Mouse (Mus musculus) ES-Bruce4 (cell line): ENCODE data around the gene Kcnk18. TPM values are rescaled to one million over a fixed set of nuclear protein-coding genes. Genes with fewer than 3 reads are reported as not detected.

Source experiments
- H3K27ac ChIP-seq: 2 replicates; pipeline ENCODE4 v1.5.1; 2012; ENCODE audit warnings: low read length, inconsistent platforms; ENCODE audit not compliant: insufficient read depth
- H3K27me3 ChIP-seq: 2 replicates; pipeline ENCODE4 v1.6.1; 2012; ENCODE audit warnings: mild to moderate bottlenecking, low read length, inconsistent platforms; ENCODE audit not compliant: control insufficient read depth, poor library complexity, insufficient read depth, severe bottlenecking
- H3K36me3 ChIP-seq: 2 replicates; pipeline ENCODE4 v1.6.1; 2012; ENCODE audit warnings: inconsistent platforms, mild to moderate bottlenecking, low read length, moderate library complexity; ENCODE audit not compliant: control insufficient read depth, poor library complexity, insufficient read depth, severe bottlenecking
- H3K4me1 ChIP-seq: one replicate; pipeline ENCODE4 v1.8.1; 2011; ENCODE audit warnings: low read length; ENCODE audit not compliant: control insufficient read depth, insufficient read depth
- H3K4me3 ChIP-seq: 2 replicates; pipeline ENCODE4 v1.5.1; 2011; ENCODE audit warnings: low read depth, mild to moderate bottlenecking, low read length
- H3K9ac ChIP-seq: 2 replicates; pipeline ENCODE4 v1.6.1; 2012; ENCODE audit warnings: low read depth, mild to moderate bottlenecking, inconsistent platforms; ENCODE audit not compliant: poor library complexity, severe bottlenecking
- H3K9me3 ChIP-seq: replicated peaks from 2 replicates; pipeline ENCODE4 v1.6.1; 2012; ENCODE audit warnings: mild to moderate bottlenecking, low read length, inconsistent platforms; ENCODE audit not compliant: control insufficient read depth, poor library complexity, insufficient read depth, severe bottlenecking
- CTCF ChIP-seq: IDR thresholded peaks from one replicate; pipeline ENCODE4 v1.8.1; 2011; ENCODE audit warnings: low read depth, low read length
- EP300 ChIP-seq: IDR thresholded peaks from 2 replicates; pipeline ENCODE4 v1.6.1; 2011; ENCODE audit warnings: low read depth, low read length; ENCODE audit not compliant: insufficient read depth
- POLR2A ChIP-seq: IDR thresholded peaks from one replicate; pipeline ENCODE4 v1.8.1; 2011; ENCODE audit warnings: low read length; ENCODE audit not compliant: insufficient read depth
- polyA plus RNA-seq: library from polyadenylated mRNA; stranded (reverse); fragments of >200 nt; gene quantifications from 2 replicates; pipeline ENCODE4 v1.2.4, GENCODE M21; 2011; ENCODE audit warnings: low read depth; ENCODE audit not compliant: missing spikeins, insufficient read depth, insufficient read length

Gene Kcnk18
- polyA plus RNA-seq, 1 experiment, result not detected

DNA sequence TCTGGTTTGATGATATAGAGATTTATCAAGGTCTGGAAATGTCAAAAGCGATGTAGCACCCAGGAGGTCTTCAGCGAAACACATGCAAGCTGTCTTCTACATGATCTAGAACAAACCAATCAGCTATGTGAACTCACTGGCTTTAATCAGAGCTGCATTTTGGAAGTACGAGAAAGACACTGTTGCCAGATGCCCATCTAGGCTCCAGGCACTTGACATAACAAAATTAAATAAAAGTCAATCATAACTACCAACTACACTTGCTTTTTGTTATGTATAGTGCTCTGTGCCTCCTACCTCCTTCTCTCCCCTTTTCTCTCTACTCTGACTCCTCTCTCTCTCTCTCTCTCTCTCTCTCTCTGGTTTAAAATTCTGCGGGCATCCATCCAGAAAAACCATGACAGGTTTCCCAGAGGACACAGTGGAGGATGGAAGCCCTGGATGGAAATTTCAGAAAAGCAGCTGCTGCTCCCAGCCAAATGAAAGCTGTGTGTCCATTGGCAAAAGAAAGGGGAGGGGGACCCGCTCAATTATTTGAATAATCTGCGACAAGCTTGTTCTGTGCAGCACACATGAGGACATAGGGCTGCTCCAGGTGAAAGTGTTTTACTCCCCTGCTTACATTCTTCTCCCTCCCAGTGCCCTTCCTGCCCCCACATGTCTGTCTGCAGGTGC lies 45.5 kb upstream of the Kcnk18 start:
- no peak overlapping the region for H3K4me3 ChIP-seq
- peaks cover 48% of the 10 kb centered on the region for H3K27me3 ChIP-seq
- H3K27ac ChIP-seq, result no peak overlapping the region

GRCm38 (mm10) chr19:59184000-59184399 lies 35.0 kb upstream of the Kcnk18 start:
- Histone ChIP-seq H3K9ac (no peak overlapping the region), H3K27ac (no peak overlapping the region), H3K36me3 (no peaks in the 10 kb centered on the region), H3K4me3 (no peak overlapping the region), H3K4me1 (no peaks in the 10 kb centered on the region), H3K9me3 (no peaks in the 10 kb centered on the region), H3K27me3 (no peaks in the 10 kb centered on the region)
- TF ChIP-seq CTCF (no peak), EP300 (no peak), POLR2A (no peak)

More for the DNA sequence above, 45.5 kb upstream of the Kcnk18 start:
- Histone ChIP-seq H3K9me3 (no peaks in the 10 kb centered on the region), H3K9ac (no peak overlapping the region), H3K36me3 (no peaks in the 10 kb centered on the region), H3K4me1 (no peaks in the 10 kb centered on the region)
- TF ChIP-seq POLR2A, result no peak
- no peak for TF ChIP-seq CTCF
- no peak for TF ChIP-seq EP300

- Histone ChIP-seq H3K4me3 (no peak overlapping the region), H3K9me3 (no peaks in the 10 kb centered on the region), H3K9ac (no peak overlapping the region), H3K27me3 (peaks cover 3% of the 10 kb centered on the region; the same call in 1 of the 2 replicates), H3K27ac (no peak overlapping the region), H3K36me3 (no peaks in the 10 kb centered on the region), H3K4me1 (no peaks in the 10 kb centered on the region)
- no peak for TF ChIP-seq POLR2A
- TF ChIP-seq CTCF, result no peak
- no peak for TF ChIP-seq EP300
Measured at GRCm38 (mm10) chr19:59188981-59189380, 30.0 kb upstream of the Kcnk18 start.

DNA sequence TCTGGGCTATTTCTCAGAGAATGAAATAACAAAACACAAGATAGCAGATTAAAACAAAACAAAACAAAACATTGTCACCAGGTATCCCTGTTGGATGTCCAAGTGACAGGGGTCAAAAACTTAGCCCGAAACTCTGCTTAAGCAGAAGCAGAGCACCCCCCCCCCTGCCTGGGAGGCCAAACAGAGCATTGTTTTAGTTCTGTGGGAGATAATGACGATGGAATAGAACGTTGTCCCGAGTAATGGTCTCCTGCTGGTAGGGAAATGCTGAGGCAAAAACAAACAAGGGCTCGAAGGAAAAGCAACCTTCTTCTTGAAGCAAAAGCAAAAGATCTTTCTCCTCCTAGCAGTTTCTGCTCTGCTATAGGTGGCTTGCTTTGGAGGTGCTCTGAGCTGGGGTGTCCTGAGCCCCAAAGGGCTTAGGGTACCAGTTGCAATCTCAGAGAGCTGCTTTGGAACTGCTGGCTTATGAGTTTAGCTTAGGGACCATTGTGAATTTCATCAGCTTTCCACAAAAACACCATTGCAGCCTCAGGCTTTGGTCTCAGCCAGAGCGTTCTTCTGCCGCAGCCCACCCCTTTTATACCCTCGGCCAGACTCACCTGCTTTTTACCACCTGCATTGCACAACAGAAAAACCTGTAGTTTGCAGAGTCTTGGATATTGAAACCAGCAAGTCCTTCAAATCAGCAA lies 28.4 kb upstream of the Kcnk18 start:
- H3K9me3 ChIP-seq, result no peaks in the 10 kb centered on the region
- H3K4me1 ChIP-seq, result no peaks in the 10 kb centered on the region
- no peaks in the 10 kb centered on the region for H3K36me3 ChIP-seq
- peaks cover 3% of the 10 kb centered on the region; the same call in 1 of the 2 replicates for H3K27me3 ChIP-seq
- TF ChIP-seq EP300, result no peak
- no peak for TF ChIP-seq POLR2A
- TF ChIP-seq CTCF, result no peak
- no peak overlapping the region for H3K4me3 ChIP-seq
- no peak overlapping the region for H3K27ac ChIP-seq
- no peak overlapping the region for H3K9ac ChIP-seq

DNA sequence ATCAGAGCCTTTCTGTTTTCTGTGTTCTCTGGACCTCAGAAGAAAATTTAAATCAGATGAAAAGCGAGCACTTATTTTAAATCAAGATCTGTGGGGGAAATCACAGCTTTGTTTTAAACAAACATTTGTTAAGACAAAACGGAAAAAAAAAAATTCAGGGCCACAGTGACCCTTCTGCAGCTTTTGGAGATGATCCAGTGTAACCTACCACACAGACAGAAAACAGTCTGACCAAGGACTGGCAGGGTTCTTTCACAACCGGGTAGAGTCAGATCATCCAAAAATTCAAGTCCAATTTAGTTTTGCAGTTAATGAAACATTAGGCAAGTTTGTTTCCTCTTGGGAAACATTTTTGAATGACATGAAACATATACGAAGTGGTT lies 27.9 kb upstream of the Kcnk18 start:
- Histone ChIP-seq H3K9me3 (no peaks in the 10 kb centered on the region), H3K27ac (no peak overlapping the region), H3K9ac (no peak overlapping the region), H3K4me3 (no peak overlapping the region), H3K36me3 (no peaks in the 10 kb centered on the region), H3K4me1 (no peaks in the 10 kb centered on the region), H3K27me3 (peaks cover 3% of the 10 kb centered on the region; the same call in 1 of the 2 replicates)
- TF ChIP-seq POLR2A, result no peak
- no peak for TF ChIP-seq EP300
- TF ChIP-seq CTCF, result no peak

- Histone ChIP-seq H3K9me3 (no peaks in the 10 kb centered on the region), H3K4me3 (no peak overlapping the region), H3K4me1 (no peaks in the 10 kb centered on the region)
Measured at GRCm38 (mm10) chr19:59192491-59192890, 26.5 kb upstream of the Kcnk18 start.

More at GRCm38 (mm10) chr19:59192491-59192890, 26.5 kb upstream of the Kcnk18 start:
- H3K36me3 ChIP-seq, result no peaks in the 10 kb centered on the region
- H3K27me3 ChIP-seq, result peaks cover 3% of the 10 kb centered on the region; the same call in 1 of the 2 replicates
- TF ChIP-seq CTCF (no peak), EP300 (no peak), POLR2A (no peak)
- no peak overlapping the region for H3K27ac ChIP-seq
- no peak overlapping the region for H3K9ac ChIP-seq
